Mouse (Mus musculus) ES-E14 (cell line): ENCODE data around the gene Phf21b.

ENCODE experiments used
- HCFC1 ChIP-seq: IDR thresholded peaks from 2 replicates; pipeline ENCODE4 v1.6.1; 2012; ENCODE audit warnings: low read length, inconsistent platforms, borderline replicate concordance; ENCODE audit not compliant: insufficient read depth
- ZC3H11A ChIP-seq: IDR thresholded peaks from 2 replicates; pipeline ENCODE4 v1.6.1; 2012; ENCODE audit warnings: low read depth, mild to moderate bottlenecking, inconsistent platforms, low read length, borderline replicate concordance

- TF ChIP-seq HCFC1, result no peak
- TF ChIP-seq ZC3H11A, result no peak
Observed at GRCm38 (mm10) chr15:84891246-84891645, 35.4 kb upstream of the Phf21b start.
